Mouse (Mus musculus): ENCODE measurements around the gene Cfl1. TPM values are rescaled to one million over a fixed set of nuclear protein-coding genes. Genes with fewer than 3 reads are reported as not detected.
"Not testable (repeated sequence)": the region's sequence is repeated elsewhere in the genome, so short reads cannot be mapped to it uniquely, and the experiment has no call there.

The Cfl1 gene
- total RNA-seq, 2 experiments from 2014 or later, result 497 to 519 TPM

GRCm38 (mm10) chr19:5486771-5487170, 3.5 kb upstream of the Cfl1 start:
- no peak for DNase-seq
- intact Hi-C loops (cut with DNase I), result loop anchor here (2.0 to 5.0 kb wide), 3 partner anchors 22 to 119 kb away; partner anchors contain the start of genes Banf1 and Eif1ad

DNA sequence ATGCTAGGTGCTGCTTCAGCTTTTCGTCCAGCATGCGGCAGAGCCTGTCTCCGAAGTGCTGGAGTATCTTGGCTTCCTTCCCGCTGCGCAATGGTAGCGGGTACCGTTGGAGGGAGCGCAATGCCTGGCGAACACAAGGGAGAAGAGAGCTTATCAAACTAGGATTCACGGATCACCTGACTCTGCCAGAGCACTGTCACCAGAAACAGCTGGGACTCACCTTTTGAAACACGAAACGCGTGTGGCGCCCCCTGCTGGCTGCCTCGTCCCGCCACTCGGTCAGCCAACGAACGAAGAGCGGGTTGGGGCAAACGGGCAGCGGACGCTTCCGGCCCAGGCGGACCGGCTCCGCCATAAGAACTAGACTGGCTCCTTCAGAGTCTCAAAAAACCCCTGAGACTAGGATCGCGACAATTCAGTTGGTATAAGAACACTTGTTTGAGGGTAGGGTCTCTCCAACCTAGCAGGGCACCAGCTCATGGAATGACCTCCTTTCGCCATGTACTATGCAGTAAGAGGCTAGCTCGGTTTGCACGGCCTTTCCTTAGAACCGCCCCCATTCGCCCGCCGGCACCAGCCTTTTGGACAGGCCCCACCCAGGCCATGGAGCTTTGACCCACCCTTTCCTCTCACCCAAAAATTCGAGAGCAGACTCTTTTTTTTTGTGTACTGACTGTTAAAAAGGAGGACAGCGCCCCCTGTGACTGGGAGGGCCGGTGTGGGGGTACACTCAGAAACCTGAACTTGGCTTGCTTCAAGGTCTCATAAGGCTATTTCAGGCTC, 2.3 kb upstream of the Cfl1 start, which contains the start of gene Mus81:
Mus81 (minus strand) TSS at position 635 of the 783 bp plus-strand sequence.
- DNase-seq, result peak; percentile 97 to 99
- intact Hi-C loops (cut with DNase I), result loop anchor here (1.0 to 5.0 kb wide), 4 partner anchors 23 to 121 kb away; partner anchors contain the start of genes Banf1 and Eif1ad

DNA sequence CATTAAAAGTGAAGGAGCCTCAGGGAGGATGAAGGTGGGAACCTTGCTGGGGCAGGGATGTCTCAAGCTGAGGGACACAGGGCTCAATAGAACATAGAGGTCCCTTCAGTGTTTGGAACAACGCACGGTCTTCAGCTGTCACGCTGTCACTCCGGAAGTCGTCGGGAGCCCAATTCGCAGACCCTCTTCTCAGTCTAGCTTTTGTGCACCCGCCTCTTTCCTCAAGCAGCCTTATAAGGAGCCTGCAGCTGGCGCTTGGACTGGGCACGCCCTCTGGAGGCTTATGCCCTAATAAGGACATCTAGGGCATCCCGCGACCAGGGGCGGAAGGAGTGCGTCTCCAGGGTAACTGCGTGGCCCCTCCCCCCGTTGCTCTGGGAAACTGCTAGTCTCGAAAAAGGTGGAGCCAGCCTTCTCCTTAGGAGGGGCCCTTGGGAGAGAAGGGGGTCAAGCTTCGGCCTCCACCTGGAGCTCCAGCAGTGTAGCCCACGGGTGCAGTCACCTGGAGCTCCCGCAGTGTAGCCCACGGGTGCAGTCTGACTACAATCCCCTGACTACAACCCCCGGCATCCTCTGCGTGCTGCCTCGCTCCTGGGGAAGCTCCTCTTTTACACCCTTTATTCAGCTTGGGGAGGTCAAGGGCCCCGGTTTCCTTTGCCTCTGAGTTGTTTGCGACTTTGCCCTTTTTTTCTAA, 1.2 kb upstream of the Cfl1 start:
- intact Hi-C loops (cut with DNase I), result loop anchor here (1.0 to 5.0 kb wide), 2 partner anchors 31 to 122 kb away; partner anchors contain the start of genes Banf1 and Eif1ad
- peak; percentile 98 for DNase-seq

- not testable (repeated sequence) for DNase-seq
- intact Hi-C loops (cut with DNase I), result loop anchor here (2.0 to 5.0 kb wide), 2 partner anchors 122 to 199 kb away; partner anchors contain the start of genes Banf1, Eif1ad, Map3k11 and Pcnx3
These were observed 534 bp upstream of the Cfl1 start for GRCm38 (mm10) chr19:5489721-5490120.

- intact Hi-C loops (cut with DNase I), result loop anchor here (1.0 to 2.0 kb wide), 2 partner anchors 19 to 198 kb away; partner anchors contain the start of genes Map3k11, Pcnx3 and Snx32
- peak; percentile 93 for DNase-seq
These were observed 848 bp downstream of the Cfl1 start for GRCm38 (mm10) chr19:5490898-5491708.

- intact Hi-C loops (cut with DNase I), result no loop called here
- DNase-seq, result no peak
These were observed 2.4 kb downstream of the Cfl1 start for GRCm38 (mm10) chr19:5492641-5493040.

DNA sequence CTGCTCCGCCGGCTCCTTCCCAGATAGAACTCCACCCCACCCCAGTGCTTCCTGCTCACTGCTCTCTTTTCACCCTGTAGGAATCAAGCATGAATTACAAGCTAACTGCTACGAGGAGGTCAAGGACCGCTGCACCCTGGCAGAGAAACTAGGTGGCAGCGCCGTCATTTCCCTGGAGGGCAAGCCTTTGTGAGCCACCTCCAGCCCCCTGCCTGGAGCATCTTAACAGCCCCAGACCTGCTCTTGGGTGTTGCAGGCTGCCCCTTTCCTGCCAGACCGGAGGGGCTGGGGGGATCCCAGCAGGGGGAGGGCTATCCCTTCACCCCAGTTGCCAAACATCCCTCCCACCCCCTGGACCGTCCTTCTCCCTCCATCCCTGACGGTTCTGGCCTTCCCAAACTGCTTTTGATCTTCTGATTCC, 3.1 kb downstream of the Cfl1 start:
- DNase-seq; intact Hi-C loops (cut with DNase I): not testable (repeated sequence)

- DNase-seq, result no peak
- intact Hi-C loops (cut with DNase I), result no loop called here
These were observed 4.1 kb downstream of the Cfl1 start for GRCm38 (mm10) chr19:5494314-5494713.

DNA sequence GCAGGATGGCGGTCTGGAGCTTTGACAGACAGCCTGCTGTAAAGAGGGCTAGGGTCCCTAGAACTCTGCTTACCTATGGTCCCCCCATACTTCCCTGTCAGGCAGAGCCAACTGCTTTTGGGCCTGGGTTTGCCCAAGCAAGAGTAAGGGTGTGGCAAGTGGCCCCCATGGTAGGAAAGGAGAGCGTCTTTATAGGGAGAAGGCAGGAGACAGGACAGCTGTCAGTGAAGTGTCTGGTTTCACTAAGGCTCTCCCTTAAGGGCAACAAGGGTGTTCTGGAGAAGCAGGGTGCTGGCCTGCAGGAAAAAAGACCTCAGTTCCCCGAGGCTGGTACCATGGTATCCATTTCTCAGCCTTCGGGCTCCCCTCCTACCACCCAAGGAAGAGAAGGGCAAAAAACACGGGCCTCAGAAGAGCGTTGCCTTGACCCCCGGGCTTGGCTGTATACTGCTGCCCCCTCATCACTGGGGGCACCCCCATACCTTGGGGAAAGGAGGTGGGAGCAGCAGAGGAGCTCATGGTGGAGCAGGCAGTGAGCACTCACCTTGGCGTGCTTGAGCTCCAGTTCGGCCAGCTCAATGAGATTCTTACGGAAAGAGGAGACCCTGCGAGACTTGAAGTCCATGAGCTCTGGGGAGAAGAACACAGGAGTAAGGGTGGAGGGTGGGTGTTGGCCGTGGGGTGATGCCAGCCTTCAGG, 5.2 kb downstream of the Cfl1 start:
- DNase-seq, result no peak
- intact Hi-C loops (cut with DNase I), result no loop called here

- intact Hi-C loops (cut with DNase I), result no loop called here
- no peak for DNase-seq
These were observed 5.8 kb downstream of the Cfl1 start for GRCm38 (mm10) chr19:5496052-5496370.

DNA sequence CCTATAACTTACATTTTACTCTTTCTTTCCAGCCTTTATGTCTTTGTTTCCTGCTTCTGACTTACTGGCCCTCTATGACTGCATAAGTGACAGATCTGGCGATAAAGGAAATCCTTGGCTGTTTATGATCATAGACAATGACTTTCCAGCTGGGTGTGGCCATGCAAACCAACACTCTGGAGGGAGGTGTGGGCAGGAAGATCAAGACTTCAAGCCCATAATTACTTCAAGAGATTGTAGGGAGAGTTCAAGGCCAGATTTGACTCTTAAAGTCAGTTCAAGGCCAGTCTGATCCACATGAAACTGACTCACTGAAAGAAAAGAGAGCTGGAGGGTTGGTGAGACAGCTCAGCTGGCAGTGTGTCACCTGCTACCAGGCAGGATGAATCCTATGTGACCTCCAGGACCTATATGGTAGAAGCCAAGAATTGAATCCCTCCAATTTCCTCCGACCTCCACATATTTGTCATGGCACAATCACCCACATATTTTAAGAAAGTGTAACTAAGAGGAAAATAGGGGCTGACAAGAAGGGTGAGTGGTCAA, 10.1 kb downstream of the Cfl1 start:
- intact Hi-C loops (cut with DNase I), result no loop called here

GRCm38 (mm10) chr19:5503687-5504086, 13.4 kb downstream of the Cfl1 start, which contains the start of gene 1700020D05Rik:
1700020D05Rik (minus strand) TSS chr19:5503787.
- DNase-seq, result no peak
- intact Hi-C loops (cut with DNase I), result no loop called here

More for the DNA sequence above, 10.1 kb downstream of the Cfl1 start:
- no peak for DNase-seq

DNA sequence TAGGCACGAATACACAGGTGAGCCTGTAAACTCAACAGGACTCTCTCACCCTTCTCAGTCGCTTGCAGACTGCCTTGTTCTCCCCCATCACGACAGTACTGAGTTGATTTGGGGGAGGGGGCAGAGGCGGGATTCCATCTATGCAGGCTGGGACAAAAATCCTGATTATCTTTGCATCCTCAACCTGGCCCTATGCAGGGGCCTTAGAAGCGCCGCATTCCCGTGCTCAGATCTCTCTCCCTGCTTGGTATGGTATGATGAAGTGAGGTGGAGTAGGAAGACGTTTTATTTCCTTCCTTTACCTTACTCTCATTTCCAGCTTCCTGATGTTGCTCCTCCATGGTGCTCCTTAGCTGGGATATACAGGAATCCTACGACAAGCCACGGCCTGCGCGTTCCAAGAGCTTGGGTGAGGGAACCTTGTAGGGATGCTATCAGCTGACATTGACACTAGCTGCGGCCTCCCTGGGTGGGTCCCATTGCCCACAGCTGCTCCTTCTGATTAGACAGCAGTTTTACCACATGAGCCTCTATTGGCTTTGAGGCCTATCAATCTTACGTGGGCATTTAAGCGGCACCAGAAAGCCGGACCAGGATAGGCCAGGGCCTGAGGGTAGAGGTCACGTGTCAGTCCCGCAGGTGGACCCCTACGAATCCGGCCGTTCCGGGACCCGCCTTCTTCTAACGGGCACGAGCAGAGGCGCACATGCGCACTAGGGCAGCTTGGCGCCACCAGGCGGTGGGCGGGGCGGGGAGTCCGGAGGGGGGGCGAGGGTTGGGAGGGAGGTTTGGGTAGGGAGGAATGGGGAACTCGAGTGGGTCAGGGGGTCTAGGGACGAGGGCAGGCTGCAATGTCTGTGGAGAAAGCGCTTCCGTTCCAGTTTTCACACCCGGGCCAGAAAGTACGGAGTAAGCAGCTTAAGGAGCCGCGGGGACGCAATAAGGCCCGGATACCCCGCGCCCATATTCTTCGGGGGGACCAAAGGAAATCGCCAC, 20.1 kb downstream of the Cfl1 start, which contains the start of gene Snx32:
Snx32 (minus strand) TSS at position 508 of the 996 bp plus-strand sequence.
- intact Hi-C loops (cut with DNase I), result loop anchor here (1.0 kb wide), 1 partner anchor 19 kb away; no protein-coding TSS in a partner anchor
- peak; percentile 98 to 99 for DNase-seq

GRCm38 (mm10) chr19:5511074-5511632, 20.9 kb downstream of the Cfl1 start:
- DNase-seq, result no peak
- intact Hi-C loops (cut with DNase I), result no loop called here

GRCm38 (mm10) chr19:5512091-5513004, 22.1 kb downstream of the Cfl1 start:
- intact Hi-C loops (cut with DNase I), result no loop called here
- DNase-seq, result no peak

DNA sequence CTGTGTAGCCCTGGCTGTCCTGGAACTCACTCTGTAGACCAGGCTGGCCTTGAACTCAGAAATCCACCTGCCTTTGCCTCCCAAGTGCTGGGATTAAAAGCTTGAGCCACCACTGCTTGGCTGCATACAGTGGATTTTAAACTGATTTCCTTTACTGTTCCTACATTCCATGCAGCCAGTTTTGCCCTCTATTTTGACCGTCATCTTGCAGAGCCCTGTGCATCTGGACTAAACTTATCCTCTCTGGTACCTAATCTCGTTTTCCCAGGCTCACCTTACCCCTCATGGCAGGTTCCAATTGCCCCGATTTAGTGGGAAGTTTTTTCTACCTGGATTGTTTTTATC, 22.7 kb downstream of the Cfl1 start:
- intact Hi-C loops (cut with DNase I), result no loop called here
- no peak for DNase-seq

Data from heart, postnatal 10 days (tissue).